Mouse (Mus musculus) limb, embryonic 15.5 days (tissue): ENCODE data around the gene Itga9. TPM values are rescaled to one million over a fixed set of nuclear protein-coding genes. Genes with fewer than 3 reads are reported as not detected.
A peak's percentile ranks its signal among the peaks of the same experiment; 100 is the strongest.

ENCODE experiments used
- ATAC-seq: fragments of 200-750 bp; cut with Nextera tagmentation; 2 replicates; pipeline ENCODE4 v1.8.0; 2017; ENCODE audit warnings: low read depth, moderate TSS enrichment; ENCODE audit not compliant: insufficient number of reproducible peaks, low FRiP score, low TSS enrichment
- H3K27ac ChIP-seq: fragments of 300-500 bp; sonication (generic); 2 replicates; pipeline ENCODE4 v1.5.1; 2015; ENCODE audit warnings: moderate library complexity, mild to moderate bottlenecking, inconsistent platforms
- H3K27me3 ChIP-seq: fragments of 300-500 bp; sonication (generic); 2 replicates; pipeline ENCODE4 v1.6.1; 2015; ENCODE audit warnings: inconsistent platforms
- H3K36me3 ChIP-seq: fragments of 300-500 bp; sonication (generic); 2 replicates; pipeline ENCODE4 v1.6.1; 2015; ENCODE audit warnings: inconsistent platforms
- H3K4me1 ChIP-seq: fragments of 300-500 bp; sonication (generic); 2 replicates; pipeline ENCODE4 v1.6.1; 2015; ENCODE audit warnings: inconsistent platforms
- H3K4me2 ChIP-seq: fragments of 300-500 bp; sonication (generic); 2 replicates; pipeline ENCODE4 v1.6.1; 2015; ENCODE audit warnings: mild to moderate bottlenecking, inconsistent platforms
- H3K4me3 ChIP-seq: fragments of 300-500 bp; sonication (generic); 2 replicates; pipeline ENCODE4 v1.5.1; 2015; ENCODE audit warnings: mild to moderate bottlenecking, inconsistent platforms
- H3K9ac ChIP-seq: fragments of 300-500 bp; sonication (generic); 2 replicates; pipeline ENCODE4 v1.6.1; 2015; ENCODE audit warnings: inconsistent platforms
- H3K9me3 ChIP-seq: fragments of 300-500 bp; sonication (generic); 2 replicates; pipeline ENCODE4 v1.6.1; 2016; ENCODE audit warnings: inconsistent platforms
- WGBS: fragments of 180-500 bp; shearing (Covaris S2); methylation state at CpG from one replicate; pipeline ENCODE4 v1.1.7; 2015; 5-methylcytosine and 5-hydroxymethylcytosine counted together
- polyA plus RNA-seq: library from polyadenylated mRNA; unstranded; fragments of >200 nt; fragmentation: Nextera tagmentation; extraction: Ambion mirVana; gene quantifications from 2 replicates; pipeline ENCODE4 v1.2.1, GENCODE M21; 2015

Itga9 gene
- polyA plus RNA-seq, 1 experiment from 2014 or later: 9.9 TPM

DNA sequence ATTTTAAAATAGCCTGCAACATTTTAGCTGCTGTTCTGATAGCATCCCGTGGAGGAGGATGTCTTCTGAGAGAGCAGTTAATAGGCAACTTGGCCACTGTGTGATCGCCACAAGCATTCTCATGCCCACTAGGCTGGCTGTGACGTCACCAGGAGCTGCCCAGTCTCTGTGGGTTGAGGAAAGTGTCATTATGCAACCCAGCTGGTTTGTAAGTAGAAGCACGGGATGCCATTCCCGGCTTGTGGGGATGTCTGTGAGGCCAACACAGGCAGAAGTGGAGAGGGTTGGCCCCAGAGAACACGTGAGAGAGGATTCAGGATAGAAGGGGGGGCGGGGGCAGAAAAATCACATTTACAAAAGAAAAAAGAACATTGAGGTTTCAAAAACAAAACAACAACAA is 156.3 kb downstream of the Itga9 start:
- Histone ChIP-seq H3K9ac (no peak overlapping the region), H3K36me3 (no peaks in the 10 kb centered on the region), H3K9me3 (no peaks in the 10 kb centered on the region), H3K4me2 (no peak overlapping the region), H3K4me3 (no peak overlapping the region), H3K27ac (peak overlapping the region; percentile 33; the same call in 1 of the 2 replicates), H3K4me1 (peaks cover 40% of the 10 kb centered on the region), H3K27me3 (no peaks in the 10 kb centered on the region)
- 26% methylated on average over 7 of the region's 7 CpGs for WGBS
- ATAC-seq: no peak

DNA sequence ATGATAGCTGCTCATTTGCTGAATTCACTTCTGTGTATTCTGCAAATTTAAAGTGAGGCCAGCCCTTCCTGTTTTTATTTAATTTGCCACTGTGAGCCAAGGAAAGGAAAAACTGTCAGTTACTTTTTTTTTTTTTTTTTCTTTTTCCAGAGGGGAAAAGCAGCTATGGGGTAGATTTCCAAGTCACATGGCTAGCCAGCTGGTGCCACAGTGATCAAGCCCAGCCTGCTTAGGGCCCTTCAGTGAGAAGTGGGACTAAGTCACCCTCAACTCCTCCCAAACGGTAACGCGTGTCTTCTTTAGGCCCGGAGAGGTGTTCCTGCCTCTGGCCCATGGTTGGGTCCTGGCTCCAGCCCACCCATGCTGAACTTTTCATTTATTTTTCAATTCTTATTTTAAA is 156.7 kb downstream of the Itga9 start:
- no peak overlapping the region for H3K9ac ChIP-seq
- H3K27me3 ChIP-seq: no peaks in the 10 kb centered on the region
- H3K4me3 ChIP-seq: no peak overlapping the region
- H3K4me1 ChIP-seq: peaks cover 40% of the 10 kb centered on the region
- H3K4me2 ChIP-seq: no peak overlapping the region
- H3K36me3 ChIP-seq: no peaks in the 10 kb centered on the region
- no peaks in the 10 kb centered on the region for H3K9me3 ChIP-seq
- H3K27ac ChIP-seq: no peak overlapping the region
- no peak for ATAC-seq
- 61% methylated on average over 4 of the region's 4 CpGs for WGBS

DNA sequence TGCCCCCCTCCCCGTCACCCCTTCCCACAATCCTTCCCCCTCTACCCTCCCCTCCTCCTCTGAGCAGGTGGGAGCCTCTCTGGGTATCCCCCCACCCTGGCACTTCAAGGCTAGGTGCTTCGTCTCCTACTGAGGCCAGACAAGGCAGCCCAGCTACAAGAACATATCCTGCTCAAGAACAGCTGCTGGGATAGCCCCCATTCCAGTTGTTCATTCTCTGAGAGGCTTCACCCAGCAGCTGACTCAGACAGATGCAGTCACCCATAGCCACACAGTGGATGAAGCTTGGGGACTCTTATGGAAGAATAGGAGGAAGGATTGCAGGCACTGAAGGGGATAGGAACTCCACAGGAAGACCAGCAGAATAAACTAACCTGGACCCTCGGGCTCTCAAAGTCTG is 157.2 kb downstream of the Itga9 start:
- Histone ChIP-seq H3K36me3 (no peaks in the 10 kb centered on the region), H3K4me1 (peaks cover 36% of the 10 kb centered on the region), H3K9ac (no peak overlapping the region), H3K9me3 (no peaks in the 10 kb centered on the region), H3K27me3 (no peaks in the 10 kb centered on the region), H3K4me3 (no peak overlapping the region), H3K4me2 (no peak overlapping the region), H3K27ac (no peak overlapping the region)
- ATAC-seq: no peak
- 74% methylated on average over 3 of the region's 3 CpGs for WGBS

DNA sequence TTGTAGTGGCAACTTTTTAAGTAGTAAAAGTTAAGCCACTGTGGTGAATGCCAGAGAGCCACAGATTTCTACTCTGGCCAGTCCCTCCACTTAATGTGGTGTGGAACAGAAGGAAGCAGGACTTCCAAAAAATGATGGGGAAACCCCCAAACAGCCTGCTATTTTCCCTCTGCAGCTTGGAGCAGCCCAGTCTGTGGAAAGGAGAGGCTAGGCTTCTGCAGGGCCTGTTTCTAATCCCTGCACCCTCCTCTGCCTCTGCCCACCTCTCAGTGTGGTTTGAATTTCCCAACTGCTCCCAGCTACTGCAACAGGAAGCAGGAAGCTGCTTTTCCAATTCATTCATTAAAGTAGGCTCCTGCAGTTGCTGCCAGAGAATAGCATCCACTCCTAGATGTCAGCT is 158.6 kb downstream of the Itga9 start:
- H3K27me3 ChIP-seq: no peaks in the 10 kb centered on the region
- no peak overlapping the region for H3K4me3 ChIP-seq
- H3K27ac ChIP-seq: peak overlapping the region; percentile 43; the same call in 1 of the 2 replicates
- no peaks in the 10 kb centered on the region for H3K36me3 ChIP-seq
- no peak for ATAC-seq
- peaks cover 36% of the 10 kb centered on the region for H3K4me1 ChIP-seq
- H3K9me3 ChIP-seq: no peaks in the 10 kb centered on the region
- H3K9ac ChIP-seq: no peak overlapping the region
- H3K4me2 ChIP-seq: no peak overlapping the region

DNA sequence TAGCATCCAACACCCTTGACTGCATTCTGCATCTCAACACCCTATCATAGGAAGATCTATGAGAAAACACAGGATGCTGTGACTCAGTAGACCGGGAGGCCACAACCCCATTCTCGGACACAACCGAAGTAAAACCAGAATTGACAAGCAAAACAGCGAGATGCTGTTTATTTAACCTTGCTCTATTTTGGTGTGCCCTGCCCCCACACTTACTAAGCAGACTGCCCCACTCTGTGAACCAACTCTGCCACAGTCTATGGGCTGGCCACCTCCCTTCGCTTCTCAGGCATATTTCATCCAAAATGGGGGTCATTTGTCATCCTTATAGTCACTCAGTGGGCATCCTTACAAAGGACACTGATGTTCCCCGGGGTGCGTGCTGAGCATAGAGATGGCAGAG is 160.5 kb downstream of the Itga9 start:
- Histone ChIP-seq H3K4me1 (peaks cover 34% of the 10 kb centered on the region), H3K4me3 (no peak overlapping the region), H3K4me2 (no peak overlapping the region), H3K27me3 (no peaks in the 10 kb centered on the region), H3K9ac (no peak overlapping the region), H3K27ac (no peak overlapping the region), H3K9me3 (no peaks in the 10 kb centered on the region), H3K36me3 (no peaks in the 10 kb centered on the region)
- WGBS: 81% methylated on average over 7 of the region's 7 CpGs
- no peak for ATAC-seq

DNA sequence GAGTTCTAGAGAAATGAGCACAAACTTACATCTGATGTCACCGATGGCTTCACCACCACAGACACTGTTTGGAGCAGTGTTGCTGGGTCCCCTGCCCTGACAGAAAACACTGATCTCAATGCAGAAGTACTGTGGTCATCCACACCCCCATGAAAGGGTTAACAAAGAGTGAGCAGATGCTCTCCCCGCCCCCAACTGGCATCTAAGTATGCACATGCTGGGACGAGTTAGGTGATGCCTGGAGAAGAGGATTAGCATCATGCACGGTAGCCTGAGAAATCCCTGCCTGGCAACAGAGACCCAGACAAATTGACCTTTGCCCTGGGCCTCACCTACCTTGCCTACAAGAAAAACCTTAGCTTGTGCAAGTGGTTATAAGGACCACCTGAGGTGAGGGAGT is 162.1 kb downstream of the Itga9 start:
- no peak overlapping the region for H3K9ac ChIP-seq
- no peaks in the 10 kb centered on the region for H3K9me3 ChIP-seq
- no peaks in the 10 kb centered on the region for H3K27me3 ChIP-seq
- no peak for ATAC-seq
- H3K27ac ChIP-seq: no peak overlapping the region
- peaks cover 19% of the 10 kb centered on the region for H3K4me1 ChIP-seq
- WGBS: 52% methylated on average over 4 of the region's 4 CpGs
- H3K4me2 ChIP-seq: no peak overlapping the region
- no peak overlapping the region for H3K4me3 ChIP-seq
- no peaks in the 10 kb centered on the region for H3K36me3 ChIP-seq

DNA sequence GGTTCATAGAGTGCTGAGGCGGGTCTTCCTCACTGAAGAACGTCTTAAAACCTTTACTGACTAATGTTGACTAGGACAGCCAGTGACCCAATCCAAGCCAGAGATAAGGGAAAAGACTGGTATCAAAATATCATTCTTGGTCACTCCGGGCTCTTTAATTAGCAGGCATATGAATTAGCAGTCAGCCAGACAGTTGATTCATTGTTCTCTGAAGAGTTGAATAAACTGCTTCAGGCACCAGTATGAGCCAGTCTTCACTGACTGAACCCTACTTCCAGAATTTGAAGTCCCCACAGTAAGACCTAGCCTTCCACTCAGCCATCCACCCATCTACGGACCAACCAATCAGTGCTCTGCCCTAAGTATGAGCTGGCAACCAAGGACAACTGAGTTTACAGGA is 163.9 kb downstream of the Itga9 start:
- Histone ChIP-seq H3K9ac (no peak overlapping the region), H3K4me1 (peaks cover 3% of the 10 kb centered on the region; the same call in 1 of the 2 replicates), H3K4me3 (no peak overlapping the region), H3K27ac (no peak overlapping the region), H3K4me2 (no peak overlapping the region), H3K27me3 (no peaks in the 10 kb centered on the region), H3K36me3 (no peaks in the 10 kb centered on the region), H3K9me3 (no peaks in the 10 kb centered on the region)
- WGBS: 72% methylated on average over 4 of the region's 4 CpGs
- no peak for ATAC-seq

DNA sequence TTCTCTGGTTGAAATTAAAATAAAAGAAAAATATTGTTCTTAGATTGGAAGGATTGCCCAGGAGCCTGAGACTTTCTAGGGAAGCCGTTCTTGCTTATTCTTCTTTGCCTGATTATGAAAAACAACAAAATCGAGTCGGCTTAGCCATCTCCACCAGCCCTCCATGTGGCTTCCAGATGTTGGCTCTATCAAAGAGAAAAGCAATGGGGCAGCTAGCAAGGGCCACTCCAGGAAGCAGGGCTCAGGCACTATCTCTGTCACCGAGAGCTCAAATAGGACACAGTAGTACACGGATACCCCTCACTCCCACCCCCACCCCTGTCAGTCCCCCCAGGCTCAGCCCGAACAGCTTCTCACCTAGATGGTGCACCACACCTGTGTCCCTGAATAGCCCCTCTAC is 168.2 kb downstream of the Itga9 start:
- no peak overlapping the region for H3K4me2 ChIP-seq
- H3K36me3 ChIP-seq: no peaks in the 10 kb centered on the region
- no peaks in the 10 kb centered on the region for H3K9me3 ChIP-seq
- no peak for ATAC-seq
- peaks cover 25% of the 10 kb centered on the region for H3K4me1 ChIP-seq
- no peaks in the 10 kb centered on the region for H3K27me3 ChIP-seq
- 37% methylated on average over 6 of the region's 6 CpGs for WGBS
- H3K9ac ChIP-seq: no peak overlapping the region
- H3K4me3 ChIP-seq: no peak overlapping the region
- no peak overlapping the region for H3K27ac ChIP-seq

DNA sequence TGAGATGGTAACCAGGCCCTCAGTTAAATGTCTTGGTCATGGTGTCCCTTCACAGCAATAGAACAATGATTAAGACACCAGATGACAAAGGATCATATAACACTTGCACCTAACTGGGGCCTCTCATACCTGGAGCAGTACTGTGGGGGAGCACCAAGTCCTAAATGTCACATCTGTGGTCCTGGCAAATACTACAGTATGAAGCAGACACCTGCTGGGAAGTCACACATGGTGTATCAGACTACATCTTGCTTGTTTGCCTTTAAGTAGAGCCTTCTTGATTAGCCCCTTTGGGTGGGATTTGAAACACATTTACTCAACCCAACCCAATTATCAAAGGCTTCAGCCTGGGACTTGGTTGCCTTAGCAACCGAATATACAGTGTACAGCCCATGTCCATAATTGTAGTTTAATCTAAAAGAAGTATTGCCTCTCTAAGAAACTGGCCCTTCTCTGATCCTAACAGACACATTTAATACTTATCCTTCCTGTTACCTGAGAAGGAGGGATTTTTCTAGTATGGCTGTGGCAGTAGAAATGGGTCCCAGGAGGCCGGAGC is 170.5 kb downstream of the Itga9 start:
- ATAC-seq: no peak
- Histone ChIP-seq H3K27me3 (no peaks in the 10 kb centered on the region), H3K36me3 (no peaks in the 10 kb centered on the region), H3K9me3 (no peaks in the 10 kb centered on the region), H3K4me1 (peaks cover 25% of the 10 kb centered on the region), H3K27ac (no peak overlapping the region), H3K4me3 (no peak overlapping the region), H3K9ac (no peak overlapping the region), H3K4me2 (no peak overlapping the region)
- 82% methylated on average over 2 of the region's 2 CpGs for WGBS

DNA sequence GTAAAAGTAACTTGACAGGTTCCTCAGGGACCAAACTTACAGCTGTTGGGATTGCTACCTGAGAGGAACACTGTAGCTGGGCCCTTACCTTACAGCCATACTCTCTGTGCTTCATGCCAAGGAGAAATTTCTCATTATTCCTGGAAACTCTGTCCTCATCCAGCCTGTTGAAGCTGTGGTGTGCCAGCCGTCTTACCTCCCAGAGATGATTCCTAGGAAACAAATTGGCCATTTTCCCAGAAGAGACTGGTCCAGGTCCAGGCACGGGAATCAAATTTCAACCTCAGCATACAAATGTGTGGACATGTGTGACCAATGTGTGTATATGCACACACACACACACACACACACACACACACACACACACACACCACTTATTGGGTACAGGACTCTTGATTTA is 172.1 kb downstream of the Itga9 start:
- H3K36me3 ChIP-seq: no peaks in the 10 kb centered on the region
- H3K27ac ChIP-seq: peak overlapping the region; percentile 68
- peaks cover 25% of the 10 kb centered on the region for H3K4me1 ChIP-seq
- H3K4me2 ChIP-seq: no peak overlapping the region
- H3K27me3 ChIP-seq: no peaks in the 10 kb centered on the region
- H3K9ac ChIP-seq: no peak overlapping the region
- ATAC-seq: no peak
- H3K4me3 ChIP-seq: no peak overlapping the region
- 26% methylated on average over 2 of the region's 2 CpGs for WGBS
- H3K9me3 ChIP-seq: no peaks in the 10 kb centered on the region

DNA sequence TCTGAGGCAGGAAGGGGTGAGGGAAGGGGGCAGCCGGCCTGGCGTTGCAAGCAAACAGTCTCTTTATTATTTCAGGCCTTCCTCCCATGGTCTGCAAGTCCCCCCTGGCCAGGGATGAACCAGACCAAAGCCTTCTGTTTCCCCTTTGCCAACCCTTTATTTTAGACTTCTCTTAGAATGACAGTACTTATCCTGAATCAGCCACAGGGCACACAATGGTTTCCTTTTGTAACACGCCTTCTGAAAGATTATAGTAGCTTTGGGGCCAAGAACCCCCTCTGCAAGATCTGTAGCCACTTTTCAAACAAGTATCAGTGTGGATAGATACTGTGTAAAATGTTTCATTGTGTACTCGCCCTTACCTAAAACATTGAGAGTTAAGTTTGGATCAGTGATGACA is 178.1 kb downstream of the Itga9 start:
- WGBS: 47% methylated on average over 4 of the region's 4 CpGs
- Histone ChIP-seq H3K9ac (no peak overlapping the region), H3K9me3 (no peaks in the 10 kb centered on the region), H3K4me2 (no peak overlapping the region), H3K27me3 (no peaks in the 10 kb centered on the region), H3K4me1 (peaks cover 20% of the 10 kb centered on the region; the same call in 1 of the 2 replicates), H3K27ac (no peak overlapping the region), H3K4me3 (no peak overlapping the region), H3K36me3 (no peaks in the 10 kb centered on the region)
- no peak for ATAC-seq

DNA sequence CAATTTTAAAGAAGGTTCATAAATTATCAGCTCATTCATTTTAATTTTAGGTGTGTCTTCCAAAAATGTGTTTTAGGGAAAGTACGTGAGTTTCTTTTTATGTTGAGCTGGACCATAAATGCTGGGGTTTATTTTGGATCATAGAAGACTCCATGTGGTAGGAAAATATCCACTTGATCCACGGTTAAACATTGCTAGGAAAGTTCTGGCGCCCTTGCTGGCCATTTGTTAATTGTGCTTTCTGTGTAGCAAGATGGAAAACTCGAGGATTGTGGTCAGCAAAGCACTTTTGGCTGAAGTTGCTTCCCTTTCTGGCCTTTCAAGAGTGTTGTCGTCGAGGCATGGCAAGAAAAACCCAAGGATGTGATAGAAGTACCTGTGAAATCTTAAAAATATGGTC is 179.3 kb downstream of the Itga9 start:
- WGBS: 48% methylated on average over 6 of the region's 6 CpGs
- ATAC-seq: 0 out of 2 replicates have a peak, but pooled peaks have one; percentile 43

DNA sequence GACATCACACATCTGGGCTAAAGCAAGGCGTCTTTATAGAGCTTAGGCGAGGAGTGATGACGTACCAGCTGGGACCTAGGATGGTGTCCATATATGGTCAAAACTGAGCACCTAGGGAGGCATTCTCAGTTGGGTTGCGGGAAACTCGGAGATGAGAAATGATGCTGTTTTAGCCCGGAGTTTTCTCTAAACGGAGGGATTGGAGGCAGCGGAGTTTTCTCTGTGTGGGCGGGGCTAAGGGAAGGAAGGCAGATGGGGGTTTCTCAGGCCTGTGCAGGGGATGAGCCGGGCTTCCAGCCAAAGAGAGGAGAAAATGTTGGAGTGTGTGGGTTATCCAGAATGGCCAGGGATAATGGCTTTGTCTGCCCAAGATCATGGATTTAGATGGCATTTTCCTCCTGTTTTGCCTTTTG is 182.4 kb downstream of the Itga9 start:
- Histone ChIP-seq H3K36me3 (no peaks in the 10 kb centered on the region), H3K27me3 (no peaks in the 10 kb centered on the region), H3K9me3 (no peaks in the 10 kb centered on the region), H3K9ac (no peak overlapping the region), H3K4me1 (peaks cover 21% of the 10 kb centered on the region; the same call in 1 of the 2 replicates), H3K27ac (no peak overlapping the region), H3K4me3 (no peak overlapping the region), H3K4me2 (no peak overlapping the region)
- ATAC-seq: no peak
- WGBS: 53% methylated on average over 10 of the region's 10 CpGs

More for the DNA sequence above, 179.3 kb downstream of the Itga9 start:
- Histone ChIP-seq H3K4me3 (no peak overlapping the region), H3K27ac (peak overlapping the region; percentile 38; the same call in 1 of the 2 replicates), H3K9ac (no peak overlapping the region), H3K4me1 (peaks cover 20% of the 10 kb centered on the region; the same call in 1 of the 2 replicates), H3K36me3 (no peaks in the 10 kb centered on the region), H3K9me3 (no peaks in the 10 kb centered on the region), H3K4me2 (no peak overlapping the region), H3K27me3 (no peaks in the 10 kb centered on the region)
